Mouse (Mus musculus): Measurements from ENCODE around the gene Nyap1.

The Nyap1 gene

GRCm38 (mm10) chr5:137749196-137749836, 7.9 kb upstream of the Nyap1 start:
- Histone ChIP-seq H3K36me3 (ENCODE audit: insufficient read depth, low read length) (peaks cover 22% of the 10 kb centered on the region), H3K9me3 (ENCODE audit: low read length) (no peaks in the 10 kb centered on the region), H3K4me1 (replicated peaks; ENCODE audit: low read depth, low read length) (peaks cover 88% of the 10 kb centered on the region), H3K4me3 (replicated peaks; ENCODE audit: low read length) (no peak overlapping the region), H3K27me3 (ENCODE audit: insufficient read depth, low read length) (peaks cover 3% of the 10 kb centered on the region; the same call in 1 of the 2 replicates)
- TF ChIP-seq CTCF (conservative IDR thresholded peaks at IDR 0.05; ENCODE audit: low read length) (no peak), POU5F1 (IDR thresholded peaks at IDR 0.05; ENCODE audit: borderline replicate concordance, low read length) (no peak), NANOG (IDR thresholded peaks at IDR 0.05; ENCODE audit: borderline replicate concordance, low read length) (no peak)

GRCm38 (mm10) chr5:137748130-137748770, 6.8 kb upstream of the Nyap1 start:
- Histone ChIP-seq H3K4me3 (replicated peaks; ENCODE audit: low read length) (0 out of 2 replicates have a peak overlapping the region, but pooled peaks have one; percentile 20), H3K27me3 (ENCODE audit: insufficient read depth, low read length) (peaks cover 3% of the 10 kb centered on the region; the same call in 1 of the 2 replicates), H3K36me3 (ENCODE audit: insufficient read depth, low read length) (peaks cover 19% of the 10 kb centered on the region), H3K4me1 (replicated peaks; ENCODE audit: low read depth, low read length) (peaks cover 81% of the 10 kb centered on the region), H3K9me3 (ENCODE audit: low read length) (no peaks in the 10 kb centered on the region)
- no peak for TF ChIP-seq CTCF (conservative IDR thresholded peaks at IDR 0.05; ENCODE audit: low read length)
- TF ChIP-seq NANOG (IDR thresholded peaks at IDR 0.05; ENCODE audit: borderline replicate concordance, low read length): no peak
- no peak for TF ChIP-seq POU5F1 (IDR thresholded peaks at IDR 0.05; ENCODE audit: borderline replicate concordance, low read length)

- TF ChIP-seq NANOG (IDR thresholded peaks at IDR 0.05; ENCODE audit: borderline replicate concordance, low read length): no peak
- TF ChIP-seq POU5F1 (IDR thresholded peaks at IDR 0.05; ENCODE audit: borderline replicate concordance, low read length): no peak
- TF ChIP-seq CTCF (conservative IDR thresholded peaks at IDR 0.05; ENCODE audit: low read length): no peak
Observed at GRCm38 (mm10) chr5:137747326-137747961, 6.0 kb upstream of the Nyap1 start.

GRCm38 (mm10) chr5:137746851-137747325, 5.5 kb upstream of the Nyap1 start:
- H3K9me3 ChIP-seq (ENCODE audit: low read length): no peaks in the 10 kb centered on the region
- peaks cover 82% of the 10 kb centered on the region for H3K4me1 ChIP-seq (replicated peaks; ENCODE audit: low read depth, low read length)
- peaks cover 3% of the 10 kb centered on the region; the same call in 1 of the 2 replicates for H3K27me3 ChIP-seq (ENCODE audit: insufficient read depth, low read length)
- peak overlapping the region; percentile 81 for H3K4me3 ChIP-seq (replicated peaks; ENCODE audit: low read length)
- TF ChIP-seq NANOG (IDR thresholded peaks at IDR 0.05; ENCODE audit: borderline replicate concordance, low read length) (no peak), CTCF (conservative IDR thresholded peaks at IDR 0.05; ENCODE audit: low read length) (no peak), POU5F1 (IDR thresholded peaks at IDR 0.05; ENCODE audit: borderline replicate concordance, low read length) (no peak)
- H3K36me3 ChIP-seq (ENCODE audit: insufficient read depth, low read length): peaks cover 9% of the 10 kb centered on the region

More at GRCm38 (mm10) chr5:137747326-137747961, 6.0 kb upstream of the Nyap1 start:
- Histone ChIP-seq H3K4me3 (replicated peaks; ENCODE audit: low read length) (peak overlapping the region; percentile 81), H3K9me3 (ENCODE audit: low read length) (no peaks in the 10 kb centered on the region), H3K27me3 (ENCODE audit: insufficient read depth, low read length) (peaks cover 3% of the 10 kb centered on the region; the same call in 1 of the 2 replicates), H3K4me1 (replicated peaks; ENCODE audit: low read depth, low read length) (peaks cover 82% of the 10 kb centered on the region), H3K36me3 (ENCODE audit: insufficient read depth, low read length) (peaks cover 14% of the 10 kb centered on the region)

GRCm38 (mm10) chr5:137746282-137746850, 5.0 kb upstream of the Nyap1 start:
- H3K4me1 ChIP-seq (replicated peaks; ENCODE audit: low read depth, low read length): peaks cover 80% of the 10 kb centered on the region
- H3K9me3 ChIP-seq (ENCODE audit: low read length): no peaks in the 10 kb centered on the region
- TF ChIP-seq NANOG (IDR thresholded peaks at IDR 0.05; ENCODE audit: borderline replicate concordance, low read length) (no peak), CTCF (conservative IDR thresholded peaks at IDR 0.05; ENCODE audit: low read length) (no peak), POU5F1 (IDR thresholded peaks at IDR 0.05; ENCODE audit: borderline replicate concordance, low read length) (no peak)
- H3K36me3 ChIP-seq (ENCODE audit: insufficient read depth, low read length): peaks cover 4% of the 10 kb centered on the region
- peaks cover 3% of the 10 kb centered on the region; the same call in 1 of the 2 replicates for H3K27me3 ChIP-seq (ENCODE audit: insufficient read depth, low read length)
- peak overlapping the region; percentile 81 for H3K4me3 ChIP-seq (replicated peaks; ENCODE audit: low read length)

- TF ChIP-seq CTCF (conservative IDR thresholded peaks at IDR 0.05; ENCODE audit: low read length) (no peak), POU5F1 (IDR thresholded peaks at IDR 0.05; ENCODE audit: borderline replicate concordance, low read length) (no peak), NANOG (IDR thresholded peaks at IDR 0.05; ENCODE audit: borderline replicate concordance, low read length) (no peak)
- Histone ChIP-seq H3K36me3 (ENCODE audit: insufficient read depth, low read length) (no peaks in the 10 kb centered on the region), H3K27me3 (ENCODE audit: insufficient read depth, low read length) (peaks cover 3% of the 10 kb centered on the region; the same call in 1 of the 2 replicates), H3K4me1 (replicated peaks; ENCODE audit: low read depth, low read length) (peaks cover 73% of the 10 kb centered on the region), H3K4me3 (replicated peaks; ENCODE audit: low read length) (peak within 1 kb of the TSS; percentile 81), H3K9me3 (ENCODE audit: low read length) (no peaks in the 10 kb centered on the region)
Observed at GRCm38 (mm10) chr5:137745214-137746171, 4.1 kb upstream of the Nyap1 start, which contains the start of gene Tsc22d4. Gene Tsc22d4, plus strand, starts transcription at chr5:137745730.

GRCm38 (mm10) chr5:137744197-137744596, 2.8 kb upstream of the Nyap1 start:
- H3K36me3 ChIP-seq (ENCODE audit: insufficient read depth, low read length): no peaks in the 10 kb centered on the region
- no peak overlapping the region for H3K4me3 ChIP-seq (replicated peaks; ENCODE audit: low read length)
- TF ChIP-seq POU5F1 (IDR thresholded peaks at IDR 0.05; ENCODE audit: borderline replicate concordance, low read length) (no peak), CTCF (conservative IDR thresholded peaks at IDR 0.05; ENCODE audit: low read length) (no peak), NANOG (IDR thresholded peaks at IDR 0.05; ENCODE audit: borderline replicate concordance, low read length) (no peak)
- H3K27me3 ChIP-seq (ENCODE audit: insufficient read depth, low read length): peaks cover 3% of the 10 kb centered on the region; the same call in 1 of the 2 replicates
- no peaks in the 10 kb centered on the region for H3K9me3 ChIP-seq (ENCODE audit: low read length)
- H3K4me1 ChIP-seq (replicated peaks; ENCODE audit: low read depth, low read length): peaks cover 76% of the 10 kb centered on the region
